Mouse (Mus musculus): ENCODE data around the gene Hnrnpc. TPM values are rescaled to one million over a fixed set of nuclear protein-coding genes. Genes with fewer than 3 reads are reported as not detected.
"Not testable (repeated sequence)": the region's sequence is repeated elsewhere in the genome, so short reads cannot be mapped to it uniquely, and the experiment has no call there.

The Hnrnpc gene
- total RNA-seq, 2 experiments from 2014 or later: 253 to 273 TPM

- no peak for DNase-seq (ENCODE audit: extremely low spot score in 1 of 2, low spot score in 1 of 2)
Measured at GRCm38 (mm10) chr14:52104677-52105285, 953 bp upstream of the Hnrnpc start.

GRCm38 (mm10) chr14:52103474-52103855 is 363 bp downstream of the Hnrnpc start:
- DNase-seq (ENCODE audit: extremely low spot score in 1 of 2, low spot score in 1 of 2): no peak

GRCm38 (mm10) chr14:52101285-52102157 is 2.3 kb downstream of the Hnrnpc start:
- DNase-seq (ENCODE audit: extremely low spot score in 1 of 2, low spot score in 1 of 2): no peak

GRCm38 (mm10) chr14:52100170-52100960 is 3.5 kb downstream of the Hnrnpc start:
- no peak for DNase-seq (ENCODE audit: extremely low spot score in 1 of 2, low spot score in 1 of 2)

GRCm38 (mm10) chr14:52099563-52099962 is 4.3 kb downstream of the Hnrnpc start:
- DNase-seq (ENCODE audit: extremely low spot score in 1 of 2, low spot score in 1 of 2): no peak

- not testable (repeated sequence) for DNase-seq (ENCODE audit: extremely low spot score in 1 of 2, low spot score in 1 of 2)
Measured at GRCm38 (mm10) chr14:52098387-52098786, 5.4 kb downstream of the Hnrnpc start.

GRCm38 (mm10) chr14:52097191-52097590 is 6.6 kb downstream of the Hnrnpc start:
- not testable (repeated sequence) for DNase-seq (ENCODE audit: extremely low spot score in 1 of 2, low spot score in 1 of 2)

GRCm38 (mm10) chr14:52094533-52094932 is 9.3 kb downstream of the Hnrnpc start:
- DNase-seq (ENCODE audit: extremely low spot score in 1 of 2, low spot score in 1 of 2): no peak

- DNase-seq (ENCODE audit: extremely low spot score in 1 of 2, low spot score in 1 of 2): no peak
Measured at GRCm38 (mm10) chr14:52083083-52083482, 20.7 kb downstream of the Hnrnpc start.

- DNase-seq (ENCODE audit: extremely low spot score in 1 of 2, low spot score in 1 of 2): no peak
Measured at GRCm38 (mm10) chr14:52071599-52072137, 32.2 kb downstream of the Hnrnpc start.

- no peak for DNase-seq (ENCODE audit: extremely low spot score in 1 of 2, low spot score in 1 of 2)
Measured at GRCm38 (mm10) chr14:52066135-52066534, 37.7 kb downstream of the Hnrnpc start.

- DNase-seq (ENCODE audit: extremely low spot score in 1 of 2, low spot score in 1 of 2): no peak
Measured at GRCm38 (mm10) chr14:52061798-52062197, 42.0 kb downstream of the Hnrnpc start.

GRCm38 (mm10) chr14:52060800-52061199 is 43.0 kb downstream of the Hnrnpc start:
- no peak for DNase-seq (ENCODE audit: extremely low spot score in 1 of 2, low spot score in 1 of 2)

GRCm38 (mm10) chr14:52059982-52060381 is 43.8 kb downstream of the Hnrnpc start:
- DNase-seq (ENCODE audit: extremely low spot score in 1 of 2, low spot score in 1 of 2): no peak

GRCm38 (mm10) chr14:52052720-52053119 is 51.1 kb downstream of the Hnrnpc start:
- not testable (repeated sequence) for DNase-seq (ENCODE audit: extremely low spot score in 1 of 2, low spot score in 1 of 2)

GRCm38 (mm10) chr14:52045966-52046565 is 57.8 kb downstream of the Hnrnpc start:
- DNase-seq (ENCODE audit: extremely low spot score in 1 of 2, low spot score in 1 of 2): no peak

GRCm38 (mm10) chr14:52044901-52045678 is 58.7 kb downstream of the Hnrnpc start:
- DNase-seq (ENCODE audit: extremely low spot score in 1 of 2, low spot score in 1 of 2): peak in 1 of 2 experiments; percentile 27

- no peak for DNase-seq (ENCODE audit: extremely low spot score in 1 of 2, low spot score in 1 of 2)
Measured at GRCm38 (mm10) chr14:52043446-52043845, 60.4 kb downstream of the Hnrnpc start.

- DNase-seq (ENCODE audit: extremely low spot score in 1 of 2, low spot score in 1 of 2): not testable (repeated sequence)
Measured at GRCm38 (mm10) chr14:52042359-52042758, 61.5 kb downstream of the Hnrnpc start, which contains the start of gene Olfr221. Gene Olfr221, minus strand, starts transcription at chr14:52042459.

All from layer of hippocampus, postnatal 25 days (tissue).